Mouse (Mus musculus): ENCODE results near the gene Slc22a12. TPM values are rescaled to one million over a fixed set of nuclear protein-coding genes. Genes with fewer than 3 reads are reported as not detected.

Slc22a12 gene
- total and polyA plus RNA-seq, 3 experiments: 0.17 to 1.2 (median 0.94) TPM

DNA sequence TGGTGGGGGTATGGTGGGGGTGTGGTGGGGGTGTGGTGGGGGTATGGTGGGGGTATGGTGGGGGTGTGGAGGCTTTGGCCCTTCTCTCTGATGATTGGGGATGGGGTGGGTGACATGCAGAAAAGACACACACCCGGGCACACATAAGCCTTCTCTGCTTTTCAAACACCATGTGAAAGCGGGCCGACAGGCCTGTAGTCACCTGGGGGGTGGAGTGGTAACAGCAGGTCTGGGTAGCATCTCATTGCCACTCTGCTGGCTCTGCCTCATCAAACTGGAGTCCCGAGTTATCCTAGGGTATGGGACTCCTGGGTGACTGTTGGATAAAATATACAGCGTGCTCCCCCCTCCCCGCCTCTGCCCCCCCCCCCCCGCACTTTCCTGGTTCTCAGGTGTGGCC, 48.8 kb downstream of the Slc22a12 start:
- Histone ChIP-seq H3K9me3 (replicated peaks; ENCODE audit: low read length) (no peaks in the 10 kb centered on the region), H3K79me2 (replicated peaks; ENCODE audit: control insufficient read depth, extremely low read depth, insufficient read depth, poor library complexity, severe bottlenecking) (no peaks in the 10 kb centered on the region), H3K4me2 (ENCODE audit: insufficient read depth, low read depth, poor library complexity, severe bottlenecking) (no peak overlapping the region), H3K9ac (ENCODE audit: insufficient read depth, low read depth) (no peak overlapping the region), H3K4me3 (replicated peaks in 1 of 3; ENCODE audit: low read depth in 2 of 3, low read length in 2 of 3, poor library complexity in 1 of 3) (no peak overlapping the region), H3K36me3 (replicated peaks in 1 of 2; ENCODE audit: control insufficient read depth in 1 of 2, insufficient read depth in 1 of 2, low read length in 1 of 2) (no peaks in the 10 kb centered on the region), H3K27me3 (replicated peaks) (peaks cover 87% of the 10 kb centered on the region), H3K27ac (ENCODE audit: insufficient read depth, low read depth) (no peak overlapping the region), H3K4me1 (ENCODE audit: control insufficient read depth in 1 of 2, insufficient read depth in 2 of 2) (peaks cover 0 to 7% of the 10 kb centered on the region in 2 experiments; a peak in 3 of 4 replicates)
- TF ChIP-seq SMC3 (IDR thresholded peaks at IDR 0.05; ENCODE audit: low read depth, low read length) (no peak), MAFK (IDR thresholded peaks at IDR 0.05; ENCODE audit: insufficient replicate concordance, low read length) (no peak), ZKSCAN1 (IDR thresholded peaks at IDR 0.05; ENCODE audit: borderline replicate concordance, low read depth, low read length) (no peak), MAZ (IDR thresholded peaks at IDR 0.05; ENCODE audit: low read depth, low read length) (no peak), ZMIZ1 (IDR thresholded peaks at IDR 0.05; ENCODE audit: low read depth, low read length) (no peak), HCFC1 (IDR thresholded peaks at IDR 0.05; ENCODE audit: low read depth, low read length) (no peak), E2F4 (IDR thresholded peaks at IDR 0.05; ENCODE audit: insufficient replicate concordance, low read depth, low read length) (no peak), MEF2A (IDR thresholded peaks at IDR 0.05; ENCODE audit: borderline replicate concordance, low read depth, low read length) (no peak), ZNF384 (IDR thresholded peaks at IDR 0.05; ENCODE audit: low read depth, low read length) (no peak), USF1 (IDR thresholded peaks at IDR 0.05; ENCODE audit: low read depth, low read length) (no peak), USF2 (conservative IDR thresholded peaks at IDR 0.05; ENCODE audit: low read depth, low read length) (no peak), CTCF (conservative IDR thresholded peaks at IDR 0.05 in 1 of 2, IDR thresholded peaks at IDR 0.05 in 1 of 2; ENCODE audit: low read depth in 2 of 2, low read length in 2 of 2) (no peak), UBTF (IDR thresholded peaks at IDR 0.05; ENCODE audit: low read depth, low read length) (no peak)
- in situ Hi-C loops (cut with MboI; ENCODE audit: low pct_ligation_motif_present, low pct_unique_long_range_greater_than_20kb, low sequenced_read_pairs): loop anchor here (5.0 kb wide), 1 partner anchor 83 kb away; no protein-coding TSS in a partner anchor
- no peak for DNase-seq (ENCODE audit: extremely low read depth)
- dilution Hi-C loops (cut with MboI; ENCODE audit: extremely low pct_ligation_motif_present, extremely low pct_unique_long_range_greater_than_20kb, low sequenced_read_pairs): no loop called here

DNA sequence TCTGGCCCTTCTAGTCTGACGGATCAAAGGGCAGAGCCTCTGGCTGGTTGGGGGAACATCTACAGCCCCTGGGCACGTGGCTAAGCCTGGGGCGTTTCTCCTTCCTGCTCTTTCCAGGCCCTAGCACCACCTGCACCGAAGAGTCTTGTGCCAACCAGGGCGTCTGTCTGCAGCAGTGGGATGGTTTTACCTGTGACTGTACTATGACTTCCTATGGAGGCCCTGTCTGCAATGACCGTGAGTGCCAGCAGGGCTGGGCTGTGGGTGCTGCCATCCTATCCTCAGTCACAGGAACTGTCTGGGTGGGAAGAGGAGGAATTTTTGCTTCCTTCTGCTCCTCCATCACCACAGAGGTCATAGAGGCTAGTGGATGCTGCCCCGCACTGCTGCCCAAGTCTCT, 49.6 kb downstream of the Slc22a12 start:
- no peak overlapping the region for H3K9ac ChIP-seq (ENCODE audit: insufficient read depth, low read depth)
- no peak overlapping the region for H3K27ac ChIP-seq (ENCODE audit: insufficient read depth, low read depth)
- H3K4me3 ChIP-seq (replicated peaks in 1 of 3; ENCODE audit: low read depth in 2 of 3, low read length in 2 of 3, poor library complexity in 1 of 3): no peak overlapping the region
- no peak for DNase-seq (ENCODE audit: extremely low read depth)
- peaks cover 0 to 7% of the 10 kb centered on the region in 2 experiments; a peak in 3 of 4 replicates for H3K4me1 ChIP-seq (ENCODE audit: control insufficient read depth in 1 of 2, insufficient read depth in 2 of 2)
- peaks cover 81% of the 10 kb centered on the region for H3K27me3 ChIP-seq (replicated peaks)
- dilution Hi-C loops (cut with MboI; ENCODE audit: extremely low pct_ligation_motif_present, extremely low pct_unique_long_range_greater_than_20kb, low sequenced_read_pairs): no loop called here
- no peaks in the 10 kb centered on the region for H3K9me3 ChIP-seq (replicated peaks; ENCODE audit: low read length)
- H3K4me2 ChIP-seq (ENCODE audit: insufficient read depth, low read depth, poor library complexity, severe bottlenecking): no peak overlapping the region
- in situ Hi-C loops (cut with MboI; ENCODE audit: low pct_ligation_motif_present, low pct_unique_long_range_greater_than_20kb, low sequenced_read_pairs): loop anchor here (5.0 kb wide), 1 partner anchor 84 kb away; no protein-coding TSS in a partner anchor
- TF ChIP-seq POLR2AphosphoS2 (IDR thresholded peaks at IDR 0.05; ENCODE audit: low read depth, low read length): no peak
- no peak for TF ChIP-seq MAFK (IDR thresholded peaks at IDR 0.05; ENCODE audit: insufficient replicate concordance, low read length)
- TF ChIP-seq JUND (conservative IDR thresholded peaks at IDR 0.05; ENCODE audit: low read depth, low read length): no peak
- TF ChIP-seq ELF1 (IDR thresholded peaks at IDR 0.05; ENCODE audit: low read depth, low read length): no peak
- TF ChIP-seq MXI1 (IDR thresholded peaks at IDR 0.05; ENCODE audit: low read depth, low read length): no peak
- TF ChIP-seq BHLHE40 (IDR thresholded peaks at IDR 0.05; ENCODE audit: low read depth, low read length): no peak
- TF ChIP-seq PAX5 (IDR thresholded peaks at IDR 0.05; ENCODE audit: low read length): no peak
- no peak for TF ChIP-seq E2F4 (IDR thresholded peaks at IDR 0.05; ENCODE audit: insufficient replicate concordance, low read depth, low read length)
- TF ChIP-seq ZNF384 (IDR thresholded peaks at IDR 0.05; ENCODE audit: low read depth, low read length): no peak
- TF ChIP-seq TBP (conservative IDR thresholded peaks at IDR 0.05; ENCODE audit: low read depth, low read length): no peak
- no peak for TF ChIP-seq UBTF (IDR thresholded peaks at IDR 0.05; ENCODE audit: low read depth, low read length)
- TF ChIP-seq JUN (IDR thresholded peaks at IDR 0.05; ENCODE audit: insufficient read depth, low read depth, low read length): no peak
- no peak for TF ChIP-seq CTCF (conservative IDR thresholded peaks at IDR 0.05 in 1 of 2, IDR thresholded peaks at IDR 0.05 in 1 of 2; ENCODE audit: low read depth in 2 of 2, low read length in 2 of 2)
- no peaks in the 10 kb centered on the region for H3K36me3 ChIP-seq (replicated peaks in 1 of 2; ENCODE audit: control insufficient read depth in 1 of 2, insufficient read depth in 1 of 2, low read length in 1 of 2)
- H3K79me2 ChIP-seq (replicated peaks; ENCODE audit: control insufficient read depth, extremely low read depth, insufficient read depth, poor library complexity, severe bottlenecking): no peaks in the 10 kb centered on the region
